Mouse (Mus musculus) neutrophil, adult 65 days (primary cell): ENCODE measurements around the gene Pmm2. TPM values are rescaled to one million over a fixed set of nuclear protein-coding genes. Genes with fewer than 3 reads are reported as not detected.

Experiments used
- total RNA-seq: library from RNA; stranded (reverse); gene quantifications from 2 replicates; pipeline ENCODE4 v1.2.4, GENCODE M21; 2023

Gene Pmm2
- 28.4 and 38.2 TPM in 2 replicates for total RNA-seq

DNA sequence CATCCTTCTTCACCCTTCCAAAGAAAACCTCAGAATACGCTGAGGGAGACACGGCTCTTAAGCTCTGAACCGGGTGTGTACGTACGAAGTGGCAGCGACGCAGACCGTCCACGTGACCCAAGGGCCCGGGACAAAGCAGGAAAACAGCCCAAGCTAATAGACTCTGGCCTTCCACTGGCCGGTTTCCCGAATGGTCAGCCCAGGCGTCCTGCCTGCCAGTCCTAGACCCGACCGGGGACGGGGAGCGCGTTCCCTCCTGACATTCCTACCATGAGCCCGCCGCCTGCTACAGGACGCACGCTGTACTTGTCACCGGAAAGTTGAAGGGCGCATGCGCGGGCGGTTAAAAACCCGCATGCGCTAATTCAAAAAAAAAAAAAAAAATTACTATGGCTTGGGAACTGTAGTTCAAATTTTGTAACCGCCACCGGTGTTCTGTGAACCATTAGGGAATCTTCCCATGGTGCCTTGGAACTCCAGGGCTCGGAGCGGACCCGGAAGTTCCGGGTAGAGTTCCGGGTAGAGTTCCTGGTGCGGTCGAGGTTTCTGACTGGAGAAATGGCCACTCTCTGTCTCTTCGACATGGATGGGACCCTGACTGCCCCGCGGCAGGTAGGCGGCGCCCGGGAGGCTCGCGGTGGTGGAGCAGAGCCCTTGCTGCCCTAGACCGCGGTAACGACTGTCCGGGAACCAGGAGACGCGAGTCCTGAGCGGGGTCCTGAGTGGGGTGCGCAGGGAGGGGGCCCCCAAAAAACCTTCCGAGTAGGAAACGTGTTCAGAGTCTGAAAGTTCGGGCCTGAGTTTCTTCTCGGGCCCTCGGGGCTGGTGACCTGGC, at the start of gene Pmm2, which contains the start of gene Tmem186:
TSS of gene Pmm2 (plus strand) at position 458 of the 835 bp plus-strand sequence.
TSS of gene Tmem186 (minus strand) at position 496 of the 835 bp plus-strand sequence.

DNA sequence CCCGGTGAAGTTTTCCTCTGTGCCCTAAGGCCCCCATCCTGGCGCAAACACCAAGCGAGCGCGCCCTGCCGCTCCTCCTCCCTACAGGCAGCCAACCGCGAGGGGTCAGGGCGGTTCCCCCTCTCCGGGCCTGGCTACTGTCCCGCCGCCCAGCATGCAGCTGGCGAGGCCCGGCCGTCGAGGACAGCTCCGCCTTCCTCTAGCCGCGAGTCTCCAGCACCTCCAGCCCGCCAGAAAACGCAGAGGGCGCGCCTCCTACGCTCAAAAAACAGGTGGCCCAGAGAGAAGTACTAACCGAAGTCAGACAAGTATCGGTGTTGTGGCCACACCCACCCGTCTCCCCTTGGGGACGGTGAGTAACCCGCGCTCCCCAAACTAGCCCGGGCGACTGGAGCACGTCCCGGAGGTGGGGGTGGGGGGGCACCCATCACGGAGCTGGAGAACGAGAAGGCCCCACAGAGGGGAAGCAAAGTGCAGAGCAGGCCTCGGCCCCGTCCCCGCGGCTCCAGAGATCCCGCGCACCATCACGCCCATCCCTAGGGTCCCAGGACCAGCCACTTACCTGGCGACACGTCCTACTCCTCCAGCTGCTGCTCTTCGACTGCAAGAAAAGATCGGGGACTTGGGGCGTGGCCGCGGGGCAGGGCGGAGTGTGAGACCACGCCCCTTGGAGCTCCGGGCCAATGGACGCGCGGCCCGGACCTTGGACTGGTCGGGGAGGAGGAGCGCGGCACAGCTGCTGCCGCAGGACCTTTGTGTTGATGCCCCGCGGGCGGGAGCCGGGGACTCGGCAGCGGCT, 34.3 kb downstream of the Pmm2 start, which contains the start of gene Carhsp1:
TSS of gene Carhsp1 (minus strand) at position 605 of the 799 bp plus-strand sequence.

DNA sequence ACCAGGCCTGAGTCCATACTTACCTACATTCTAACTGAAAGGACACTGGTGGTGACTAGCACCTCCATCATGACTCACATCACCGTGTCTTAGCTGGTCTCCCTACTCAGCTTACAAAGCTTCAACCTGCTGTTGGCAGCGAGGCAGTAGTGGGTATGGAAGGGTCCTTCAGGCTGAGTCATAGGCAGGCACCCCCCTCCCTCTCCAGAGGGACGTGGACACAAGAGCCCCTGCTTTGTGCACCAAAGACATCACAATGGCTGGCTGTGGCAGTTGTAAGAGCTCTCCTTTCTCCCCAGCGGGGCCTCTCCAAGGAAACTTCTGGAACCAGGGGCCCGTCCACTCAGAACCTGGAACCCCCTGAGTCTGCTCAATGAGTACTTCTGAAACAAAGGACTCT, 43.0 kb downstream of the Pmm2 start, which contains the start of gene Gm5767:
TSS of gene Gm5767 (plus strand) at position 301 of the 400 bp plus-strand sequence.

Other genes with a start within 250 kb of the Pmm2 start
- gene Tmem114, start 212.5 kb upstream of the Pmm2 start, total RNA-seq: not detected in 2 replicates
- gene Mettl22, start 166.9 kb upstream of the Pmm2 start, total RNA-seq: 1.5 and 1.8 TPM in 2 replicates
- not detected in 2 replicates for gene Abat, start 124.2 kb upstream of the Pmm2 start, total RNA-seq
- 1.8 and 2.1 TPM in 2 replicates for gene Tmem186, start within 50 bp of the Pmm2 start, total RNA-seq
- gene Carhsp1, start 34.5 kb downstream of the Pmm2 start, total RNA-seq: 71.8 and 72.6 TPM in 2 replicates
- not detected in 2 replicates for gene Gm5767, start 43.1 kb downstream of the Pmm2 start, total RNA-seq
- 134 and 198 TPM in 2 replicates for gene Usp7, start 154.6 kb downstream of the Pmm2 start, total RNA-seq
- 112 and 162 TPM in 2 replicates for gene 1810013L24Rik, start 192.4 kb downstream of the Pmm2 start, total RNA-seq